Mouse (Mus musculus): ENCODE data around the gene C1qtnf7. TPM values are rescaled to one million over a fixed set of nuclear protein-coding genes. Genes with fewer than 3 reads are reported as not detected.
A peak's percentile ranks its signal among the peaks of the same experiment; 100 is the strongest.

Gene C1qtnf7
- polyA plus RNA-seq, 1 experiment from 2014 or later: 1.6 TPM

- no peaks in the 10 kb centered on the region for H3K4me1 ChIP-seq (replicated peaks)
- no peak for ATAC-seq (ENCODE audit: low FRiP score, low read depth)
- H3K9ac ChIP-seq: no peak overlapping the region
- no peak overlapping the region for H3K27ac ChIP-seq (replicated peaks)
- H3K36me3 ChIP-seq: no peaks in the 10 kb centered on the region
- 74% methylated on average over 7 of the region's 7 CpGs for WGBS
- no peaks in the 10 kb centered on the region for H3K27me3 ChIP-seq
- H3K4me3 ChIP-seq: no peak overlapping the region
- no peak overlapping the region for H3K4me2 ChIP-seq
- no peaks in the 10 kb centered on the region for H3K9me3 ChIP-seq
Measured at GRCm38 (mm10) chr5:43516491-43516890, 1.2 kb downstream of the C1qtnf7 start.

GRCm38 (mm10) chr5:43517313-43517712 is 2.0 kb downstream of the C1qtnf7 start:
- ATAC-seq (ENCODE audit: low FRiP score, low read depth): no peak
- no peaks in the 10 kb centered on the region for H3K36me3 ChIP-seq
- H3K4me1 ChIP-seq (replicated peaks): no peaks in the 10 kb centered on the region
- WGBS: 92% methylated on average over 13 of the region's 13 CpGs
- no peaks in the 10 kb centered on the region for H3K27me3 ChIP-seq
- no peak overlapping the region for H3K4me3 ChIP-seq
- no peaks in the 10 kb centered on the region for H3K9me3 ChIP-seq
- no peak overlapping the region for H3K9ac ChIP-seq
- H3K4me2 ChIP-seq: no peak overlapping the region
- H3K27ac ChIP-seq (replicated peaks): no peak overlapping the region

- no peak for ATAC-seq (ENCODE audit: low FRiP score, low read depth)
- Histone ChIP-seq H3K36me3 (no peaks in the 10 kb centered on the region), H3K4me2 (no peak overlapping the region), H3K4me1 (replicated peaks) (no peaks in the 10 kb centered on the region), H3K27me3 (no peaks in the 10 kb centered on the region), H3K9me3 (no peaks in the 10 kb centered on the region), H3K9ac (no peak overlapping the region), H3K27ac (replicated peaks) (no peak overlapping the region), H3K4me3 (no peak overlapping the region)
- 86% methylated on average over 2 of the region's 2 CpGs for WGBS
Measured at GRCm38 (mm10) chr5:43519905-43520304, 4.6 kb downstream of the C1qtnf7 start.

- no peak overlapping the region for H3K4me3 ChIP-seq
- WGBS: 84% methylated on average over 7 of the region's 7 CpGs
- H3K4me2 ChIP-seq: no peak overlapping the region
- no peaks in the 10 kb centered on the region for H3K27me3 ChIP-seq
- no peaks in the 10 kb centered on the region for H3K4me1 ChIP-seq (replicated peaks)
- no peak overlapping the region for H3K27ac ChIP-seq (replicated peaks)
- H3K9ac ChIP-seq: no peak overlapping the region
- H3K9me3 ChIP-seq: no peaks in the 10 kb centered on the region
- no peak for ATAC-seq (ENCODE audit: low FRiP score, low read depth)
- no peaks in the 10 kb centered on the region for H3K36me3 ChIP-seq
Measured at GRCm38 (mm10) chr5:43521369-43521768, 6.0 kb downstream of the C1qtnf7 start.

GRCm38 (mm10) chr5:43522866-43523265 is 7.5 kb downstream of the C1qtnf7 start:
- no peaks in the 10 kb centered on the region for H3K4me1 ChIP-seq (replicated peaks)
- H3K4me2 ChIP-seq: no peak overlapping the region
- no peaks in the 10 kb centered on the region for H3K36me3 ChIP-seq
- H3K4me3 ChIP-seq: no peak overlapping the region
- no peak overlapping the region for H3K27ac ChIP-seq (replicated peaks)
- no peaks in the 10 kb centered on the region for H3K9me3 ChIP-seq
- no peak overlapping the region for H3K9ac ChIP-seq
- no peak for ATAC-seq (ENCODE audit: low FRiP score, low read depth)
- 74% methylated on average over 1 of the region's 1 CpGs for WGBS
- no peaks in the 10 kb centered on the region for H3K27me3 ChIP-seq

GRCm38 (mm10) chr5:43526874-43527584 is 11.7 kb downstream of the C1qtnf7 start:
- Histone ChIP-seq H3K9me3 (no peaks in the 10 kb centered on the region), H3K4me3 (no peak overlapping the region), H3K9ac (no peak overlapping the region), H3K4me1 (replicated peaks) (no peaks in the 10 kb centered on the region), H3K36me3 (no peaks in the 10 kb centered on the region), H3K27ac (replicated peaks) (no peak overlapping the region), H3K27me3 (no peaks in the 10 kb centered on the region), H3K4me2 (no peak overlapping the region)
- no peak for ATAC-seq (ENCODE audit: low FRiP score, low read depth)
- WGBS: 62% methylated on average over 6 of the region's 6 CpGs

GRCm38 (mm10) chr5:43530186-43530585 is 14.8 kb downstream of the C1qtnf7 start:
- H3K4me1 ChIP-seq (replicated peaks): no peaks in the 10 kb centered on the region
- ATAC-seq (ENCODE audit: low FRiP score, low read depth): peak; percentile 55; the same call in 1 of the 2 replicates
- H3K9ac ChIP-seq: no peak overlapping the region
- H3K9me3 ChIP-seq: no peaks in the 10 kb centered on the region
- no peak overlapping the region for H3K4me3 ChIP-seq
- no peak overlapping the region for H3K4me2 ChIP-seq
- no peak overlapping the region for H3K27ac ChIP-seq (replicated peaks)
- WGBS: 72% methylated on average over 3 of the region's 3 CpGs
- no peaks in the 10 kb centered on the region for H3K36me3 ChIP-seq
- no peaks in the 10 kb centered on the region for H3K27me3 ChIP-seq

- H3K4me2 ChIP-seq: no peak overlapping the region
- no peaks in the 10 kb centered on the region for H3K27me3 ChIP-seq
- no peaks in the 10 kb centered on the region for H3K9me3 ChIP-seq
- WGBS: 84% methylated on average over 1 of the region's 1 CpGs
- H3K27ac ChIP-seq (replicated peaks): no peak overlapping the region
- H3K36me3 ChIP-seq: no peaks in the 10 kb centered on the region
- no peak overlapping the region for H3K4me3 ChIP-seq
- ATAC-seq (ENCODE audit: low FRiP score, low read depth): no peak
- H3K4me1 ChIP-seq (replicated peaks): no peaks in the 10 kb centered on the region
- H3K9ac ChIP-seq: no peak overlapping the region
Measured at GRCm38 (mm10) chr5:43530886-43531285, 15.5 kb downstream of the C1qtnf7 start.

- H3K4me1 ChIP-seq (replicated peaks): no peaks in the 10 kb centered on the region
- H3K4me3 ChIP-seq: no peak overlapping the region
- H3K9me3 ChIP-seq: no peaks in the 10 kb centered on the region
- no peaks in the 10 kb centered on the region for H3K27me3 ChIP-seq
- WGBS: 86% methylated on average over 14 of the region's 14 CpGs
- H3K9ac ChIP-seq: no peak overlapping the region
- H3K27ac ChIP-seq (replicated peaks): no peak overlapping the region
- ATAC-seq (ENCODE audit: low FRiP score, low read depth): no peak
- H3K36me3 ChIP-seq: no peaks in the 10 kb centered on the region
- no peak overlapping the region for H3K4me2 ChIP-seq
Measured at GRCm38 (mm10) chr5:43538322-43539167, 23.2 kb downstream of the C1qtnf7 start.

- no peak for ATAC-seq (ENCODE audit: low FRiP score, low read depth)
- Histone ChIP-seq H3K4me3 (no peak overlapping the region), H3K27ac (replicated peaks) (no peak overlapping the region), H3K36me3 (no peaks in the 10 kb centered on the region), H3K9ac (no peak overlapping the region), H3K4me1 (replicated peaks) (no peaks in the 10 kb centered on the region), H3K4me2 (no peak overlapping the region), H3K9me3 (no peaks in the 10 kb centered on the region), H3K27me3 (no peaks in the 10 kb centered on the region)
- 81% methylated on average over 3 of the region's 3 CpGs for WGBS
Measured at GRCm38 (mm10) chr5:43539168-43539516, 23.8 kb downstream of the C1qtnf7 start.

GRCm38 (mm10) chr5:43539871-43540270 is 24.5 kb downstream of the C1qtnf7 start:
- Histone ChIP-seq H3K9me3 (peaks cover 6% of the 10 kb centered on the region; the same call in 1 of the 2 replicates), H3K4me1 (replicated peaks) (no peaks in the 10 kb centered on the region), H3K36me3 (no peaks in the 10 kb centered on the region), H3K9ac (no peak overlapping the region), H3K4me2 (no peak overlapping the region), H3K4me3 (no peak overlapping the region), H3K27me3 (no peaks in the 10 kb centered on the region), H3K27ac (replicated peaks) (no peak overlapping the region)
- no peak for ATAC-seq (ENCODE audit: low FRiP score, low read depth)

- 86% methylated on average over 5 of the region's 5 CpGs for WGBS
- ATAC-seq (ENCODE audit: low FRiP score, low read depth): no peak
- H3K27ac ChIP-seq (replicated peaks): no peak overlapping the region
- H3K4me1 ChIP-seq (replicated peaks): no peaks in the 10 kb centered on the region
- H3K27me3 ChIP-seq: no peaks in the 10 kb centered on the region
- H3K4me3 ChIP-seq: no peak overlapping the region
- no peak overlapping the region for H3K4me2 ChIP-seq
- peaks cover 6% of the 10 kb centered on the region; the same call in 1 of the 2 replicates for H3K9me3 ChIP-seq
- H3K36me3 ChIP-seq: no peaks in the 10 kb centered on the region
- H3K9ac ChIP-seq: no peak overlapping the region
Measured at GRCm38 (mm10) chr5:43541492-43541891, 26.2 kb downstream of the C1qtnf7 start.
